Mouse (Mus musculus) forebrain, embryonic 11.5 days (tissue): ENCODE measurements around the gene Eci1. TPM values are rescaled to one million over a fixed set of nuclear protein-coding genes. Genes with fewer than 3 reads are reported as not detected.
A peak's percentile ranks its signal among the peaks of the same experiment; 100 is the strongest.

Experiments
- ATAC-seq: fragments of 200-750 bp; cut with Nextera tagmentation; replicated peaks from 2 replicates; pipeline ENCODE4 v1.8.0; 2017; ENCODE audit warnings: moderate TSS enrichment; ENCODE audit not compliant: low FRiP score
- DNase-seq: peaks from one replicate; pipeline ENCODE4 v3.0.0-alpha.2; 2017; ENCODE audit warnings: low spot score
- H3K27ac ChIP-seq: fragments of 300-500 bp; sonication (generic); 2 replicates; pipeline ENCODE4 v1.5.1; 2014; ENCODE audit warnings: low read depth, low read length
- H3K27me3 ChIP-seq: fragments of 300-500 bp; sonication (generic); 2 replicates; pipeline ENCODE4 v1.6.1; 2014; ENCODE audit warnings: mild to moderate bottlenecking, low read length, mixed read lengths; ENCODE audit not compliant: control insufficient read depth, insufficient read depth
- H3K36me3 ChIP-seq: fragments of 300-500 bp; sonication (generic); 2 replicates; pipeline ENCODE4 v1.6.1; 2014; ENCODE audit warnings: mild to moderate bottlenecking, low read length, moderate library complexity, mixed read lengths; ENCODE audit not compliant: control insufficient read depth, insufficient read depth
- H3K4me1 ChIP-seq: fragments of 300-500 bp; sonication (generic); replicated peaks from 2 replicates; pipeline ENCODE4 v1.6.1; 2014; ENCODE audit warnings: low read length, mixed read lengths; ENCODE audit not compliant: control insufficient read depth, insufficient read depth
- H3K4me2 ChIP-seq: fragments of 300-500 bp; sonication (generic); 2 replicates; pipeline ENCODE4 v1.6.1; 2014; ENCODE audit warnings: low read depth, mild to moderate bottlenecking, low read length, moderate library complexity, mixed read lengths; ENCODE audit not compliant: severe bottlenecking
- H3K4me3 ChIP-seq: fragments of 300-500 bp; sonication (generic); 2 replicates; pipeline ENCODE4 v1.5.1; 2014; ENCODE audit warnings: low read depth, low read length
- H3K9ac ChIP-seq: fragments of 300-500 bp; sonication (generic); 2 replicates; pipeline ENCODE4 v1.6.1; 2014; ENCODE audit warnings: low read length
- H3K9me3 ChIP-seq: fragments of 300-500 bp; sonication (generic); 2 replicates; pipeline ENCODE4 v1.6.1; 2016; ENCODE audit warnings: low read length, mixed read lengths; ENCODE audit not compliant: control insufficient read depth
- WGBS: fragments of 180-500 bp; shearing (Covaris S2); extraction: QIAGEN DNeasy Blood & Tissue Kit; methylation state at CpG from one replicate; pipeline ENCODE4 v1.1.7; 2014; 5-methylcytosine and 5-hydroxymethylcytosine counted together
- polyA plus RNA-seq: library from polyadenylated mRNA; unstranded; fragments of >200 nt; fragmentation: Nextera tagmentation; extraction: Ambion mirVana; gene quantifications from 2 replicates; pipeline ENCODE4 v1.2.1, GENCODE M21; 2014

Eci1 gene
- polyA plus RNA-seq, 1 experiment from 2014 or later, result 68.7 TPM

DNA sequence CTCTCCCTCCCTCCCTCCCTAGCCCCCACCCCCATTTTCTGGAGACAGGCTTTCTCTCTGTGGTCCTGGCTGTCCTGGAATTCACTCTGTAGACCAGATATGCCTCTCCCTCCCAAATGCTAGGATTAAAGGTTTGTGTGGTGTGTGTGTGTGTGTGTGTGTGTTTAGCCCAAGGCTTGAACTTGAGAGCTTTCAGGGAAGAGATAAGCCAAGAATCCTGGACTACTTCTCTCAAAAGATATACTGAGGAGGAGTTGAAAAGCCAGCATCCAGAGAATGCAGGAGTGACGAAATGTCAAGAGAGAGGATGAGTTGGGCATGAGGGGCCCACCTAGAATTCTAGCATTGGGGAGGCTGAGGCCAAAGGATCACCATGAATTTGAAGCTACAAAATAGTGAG lies 36.5 kb downstream of the Eci1 start:
- no peak for ATAC-seq

DNA sequence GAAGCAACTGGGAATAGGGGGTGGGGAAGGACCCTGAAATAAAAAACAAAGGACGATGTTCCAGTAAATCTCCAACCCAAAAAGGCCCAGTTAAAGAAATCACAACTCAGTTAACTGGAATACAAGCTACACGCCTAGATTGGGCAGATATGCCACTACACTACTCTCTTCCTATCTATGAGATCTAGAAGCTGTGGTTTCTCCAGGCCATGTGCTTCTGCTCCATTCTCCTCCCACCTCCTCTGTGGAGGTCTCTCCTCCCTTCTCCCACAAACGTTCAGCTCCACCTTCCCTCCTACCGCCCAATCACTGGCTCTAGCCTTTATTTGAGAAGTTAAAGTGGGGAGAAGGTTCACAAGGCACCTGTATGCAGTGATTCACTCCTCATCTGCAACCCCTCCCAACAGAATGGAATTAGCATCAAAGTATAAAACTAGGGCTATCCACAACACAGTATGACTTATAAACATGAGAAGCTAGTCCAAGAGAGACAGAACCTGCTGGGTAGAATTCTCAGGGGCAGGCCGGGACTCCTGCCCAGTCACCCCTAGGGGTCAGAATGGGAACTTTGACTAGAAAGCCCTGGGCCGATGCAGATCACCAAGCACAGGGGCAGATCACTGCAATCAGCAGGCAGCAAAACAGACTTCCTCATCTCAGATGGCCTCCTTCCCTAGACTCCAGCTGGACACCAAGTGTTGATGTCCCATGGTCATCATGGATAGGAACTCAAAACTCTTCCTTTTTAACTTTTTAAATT lies 37.1 kb downstream of the Eci1 start:
- Histone ChIP-seq H3K9me3 (no peaks in the 10 kb centered on the region), H3K36me3 (no peaks in the 10 kb centered on the region), H3K9ac (no peak overlapping the region), H3K4me3 (no peak overlapping the region), H3K27ac (no peak overlapping the region), H3K4me2 (no peak overlapping the region), H3K27me3 (no peaks in the 10 kb centered on the region), H3K4me1 (no peaks in the 10 kb centered on the region)
- ATAC-seq, result no peak
- 56% methylated on average over 6 of the region's 6 CpGs for WGBS
- DNase-seq, result no peak

More for the DNA sequence above, 36.5 kb downstream of the Eci1 start:
- H3K27ac ChIP-seq, result no peak overlapping the region
- no peak for DNase-seq
- H3K4me3 ChIP-seq, result no peak overlapping the region
- no peaks in the 10 kb centered on the region for H3K9me3 ChIP-seq
- no peaks in the 10 kb centered on the region for H3K36me3 ChIP-seq
- no peaks in the 10 kb centered on the region for H3K27me3 ChIP-seq
- WGBS, result 85% methylated on average over 1 of the region's 1 CpGs
- no peaks in the 10 kb centered on the region for H3K4me1 ChIP-seq
- H3K4me2 ChIP-seq, result no peak overlapping the region
- H3K9ac ChIP-seq, result no peak overlapping the region

DNA sequence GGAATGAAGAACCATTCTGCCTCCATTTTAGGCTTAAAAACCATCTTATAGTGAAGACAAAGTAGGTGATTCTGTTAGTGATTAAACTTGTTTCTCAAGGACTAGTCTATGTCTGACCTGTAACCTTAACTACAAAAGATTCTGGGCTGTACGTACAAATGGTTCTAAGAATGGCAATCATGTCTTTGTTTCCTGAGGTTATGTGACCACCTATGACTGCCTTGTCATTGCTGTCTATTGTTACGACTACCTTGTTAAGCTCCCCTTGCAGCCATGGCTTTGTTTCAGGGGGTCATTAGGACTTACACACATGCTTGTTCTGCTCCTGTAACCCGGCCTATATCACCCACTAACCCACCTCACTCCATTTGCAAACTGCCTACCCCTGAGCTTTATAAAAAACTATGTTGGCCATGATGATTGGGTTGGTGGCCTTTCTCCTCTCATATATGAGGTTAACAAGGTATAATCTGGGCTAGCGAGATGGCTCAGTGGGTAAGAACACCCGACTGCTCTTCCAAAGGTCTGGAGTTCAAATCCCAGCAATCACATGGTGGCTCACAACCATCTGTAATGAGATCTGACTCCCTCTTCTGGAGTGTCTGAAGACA lies 42.3 kb downstream of the Eci1 start:
- no peaks in the 10 kb centered on the region for H3K36me3 ChIP-seq
- H3K9me3 ChIP-seq, result no peaks in the 10 kb centered on the region
- H3K4me3 ChIP-seq, result no peak overlapping the region
- peak; percentile 41 for DNase-seq
- no peak overlapping the region for H3K27ac ChIP-seq
- no peaks in the 10 kb centered on the region for H3K27me3 ChIP-seq
- H3K9ac ChIP-seq, result no peak overlapping the region
- ATAC-seq, result no peak
- 88% methylated on average over 5 of the region's 5 CpGs for WGBS
- no peak overlapping the region for H3K4me2 ChIP-seq
- peaks cover 9% of the 10 kb centered on the region; the same call in 1 of the 2 replicates for H3K4me1 ChIP-seq

DNA sequence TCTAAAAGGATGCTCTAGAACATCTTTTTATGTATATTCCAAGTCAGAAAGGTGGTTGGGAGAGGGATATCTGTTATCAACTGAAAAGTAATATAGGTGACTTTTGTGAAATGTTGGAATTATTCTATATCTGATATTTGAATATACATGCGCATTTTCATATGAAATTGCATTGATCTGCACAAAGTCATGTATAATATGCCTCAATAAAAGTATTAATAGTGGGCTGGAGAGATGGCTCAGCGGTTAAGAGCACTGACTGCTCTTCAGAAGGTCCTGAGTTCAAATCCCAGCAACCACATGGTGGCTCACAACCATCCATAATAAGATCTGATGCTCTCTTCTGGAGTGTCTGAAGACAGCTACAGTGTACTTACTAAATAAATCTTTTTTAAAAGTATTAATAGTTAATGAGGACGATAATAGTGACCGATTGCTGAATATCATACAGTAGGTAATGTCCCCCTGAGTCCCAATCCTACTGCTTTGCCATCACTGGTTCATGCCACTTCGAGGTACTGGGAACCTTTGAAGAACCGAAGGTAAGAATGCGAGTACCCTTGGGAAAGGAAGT lies 43.0 kb downstream of the Eci1 start:
- Histone ChIP-seq H3K4me1 (peaks cover 9% of the 10 kb centered on the region; the same call in 1 of the 2 replicates), H3K36me3 (no peaks in the 10 kb centered on the region), H3K4me3 (peak overlapping the region; percentile 90), H3K27ac (peak overlapping the region; percentile 78), H3K27me3 (no peaks in the 10 kb centered on the region), H3K9ac (peak overlapping the region; percentile 85), H3K9me3 (no peaks in the 10 kb centered on the region), H3K4me2 (peak overlapping the region; percentile 98)
- DNase-seq, result no peak
- WGBS, result 17% methylated on average over 7 of the region's 7 CpGs
- no peak for ATAC-seq

DNA sequence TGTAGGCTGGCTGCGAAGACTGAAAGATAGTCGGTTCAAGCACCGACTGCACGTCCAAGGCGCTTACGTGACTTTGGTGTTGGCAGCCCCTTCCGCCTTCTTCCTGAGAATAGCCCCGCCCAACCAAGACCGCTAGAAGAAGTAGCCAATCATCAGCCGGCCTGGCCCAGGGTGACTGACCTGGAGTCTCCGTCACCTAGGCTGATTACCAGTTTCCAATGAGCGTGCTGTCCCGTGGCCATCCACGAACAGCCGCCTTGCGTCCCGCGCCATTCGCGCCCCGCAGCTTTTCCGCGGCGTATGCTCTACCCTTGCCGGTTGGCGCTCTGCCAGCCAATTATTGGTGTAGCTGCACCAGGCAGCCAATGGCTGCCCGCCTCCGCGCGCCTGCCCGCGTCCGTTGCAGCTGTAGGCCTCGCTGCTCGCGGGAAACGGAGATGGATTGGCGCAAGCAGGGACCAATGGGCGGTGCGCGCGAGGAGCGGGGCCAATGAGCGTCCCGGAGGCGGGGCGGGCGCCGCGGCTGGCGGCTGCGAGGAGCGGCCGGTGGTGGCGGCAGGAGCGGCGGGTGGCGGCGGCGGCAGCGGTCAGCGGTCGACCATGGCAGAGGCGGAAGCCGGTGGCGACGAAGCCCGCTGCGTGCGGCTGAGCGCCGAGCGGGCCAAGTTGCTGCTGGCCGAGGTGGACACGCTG lies 43.6 kb downstream of the Eci1 start, which contains the start of the genes E4f1 and Pgp:
TSS of gene E4f1 (minus strand) at position 404 of the 693 bp plus-strand sequence.
TSS of gene Pgp (plus strand) at position 483 of the 693 bp plus-strand sequence.
- H3K9me3 ChIP-seq, result no peaks in the 10 kb centered on the region
- peak within 1 kb of the TSS; percentile 85 for H3K9ac ChIP-seq
- no peaks in the 10 kb centered on the region for H3K36me3 ChIP-seq
- ATAC-seq (peak; percentile 97), DNase-seq (peak; percentile 99)
- peak within 1 kb of the TSS; percentile 78 for H3K27ac ChIP-seq
- peaks cover 9% of the 10 kb centered on the region; the same call in 1 of the 2 replicates for H3K4me1 ChIP-seq
- peak within 1 kb of the TSS; percentile 98 for H3K4me2 ChIP-seq
- H3K4me3 ChIP-seq, result peak within 1 kb of the TSS; percentile 90
- H3K27me3 ChIP-seq, result no peaks in the 10 kb centered on the region
- WGBS, result under 1% methylated on average over 60 of the region's 75 CpGs

DNA sequence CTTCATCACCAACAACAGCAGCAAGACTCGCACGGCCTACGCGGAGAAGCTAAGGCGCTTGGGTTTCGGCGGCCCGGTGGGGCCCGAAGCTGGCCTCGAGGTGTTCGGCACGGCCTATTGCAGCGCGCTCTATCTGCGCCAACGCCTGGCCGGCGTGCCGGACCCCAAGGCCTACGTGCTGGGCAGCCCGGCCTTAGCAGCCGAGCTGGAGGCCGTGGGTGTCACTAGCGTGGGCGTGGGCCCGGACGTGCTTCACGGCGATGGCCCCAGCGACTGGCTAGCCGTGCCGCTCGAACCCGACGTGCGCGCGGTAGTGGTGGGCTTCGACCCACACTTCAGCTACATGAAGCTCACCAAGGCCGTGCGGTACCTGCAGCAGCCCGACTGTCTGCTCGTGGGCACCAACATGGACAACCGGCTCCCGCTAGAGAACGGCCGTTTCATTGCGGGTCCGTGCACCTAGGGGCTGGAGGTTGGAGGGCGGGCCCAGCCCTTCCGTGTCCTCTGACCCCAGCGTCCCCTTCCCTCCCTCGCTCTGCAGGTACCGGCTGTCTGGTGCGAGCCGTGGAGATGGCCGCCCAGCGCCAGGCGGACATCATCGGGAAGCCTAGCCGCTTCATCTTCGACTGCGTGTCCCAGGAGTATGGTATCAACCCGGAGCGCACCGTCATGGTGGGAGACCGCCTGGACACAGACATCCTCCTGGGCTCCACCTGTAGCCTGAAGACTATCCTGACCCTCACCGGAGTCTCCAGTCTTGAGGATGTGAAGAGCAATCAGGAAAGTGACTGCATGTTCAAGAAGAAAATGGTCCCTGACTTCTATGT lies 44.5 kb downstream of the Eci1 start:
- 2% methylated on average over 66 of the region's 68 CpGs for WGBS
- Histone ChIP-seq H3K27ac (peak overlapping the region; percentile 43), H3K4me3 (peak overlapping the region; percentile 90), H3K36me3 (no peaks in the 10 kb centered on the region; the same call in 1 of the 2 replicates), H3K9me3 (no peaks in the 10 kb centered on the region), H3K4me2 (peak overlapping the region; percentile 98), H3K4me1 (peaks cover 9% of the 10 kb centered on the region; the same call in 1 of the 2 replicates), H3K9ac (peak overlapping the region; percentile 85), H3K27me3 (no peaks in the 10 kb centered on the region)
- DNase-seq (peak; percentile 75), ATAC-seq (peak; percentile 36)

DNA sequence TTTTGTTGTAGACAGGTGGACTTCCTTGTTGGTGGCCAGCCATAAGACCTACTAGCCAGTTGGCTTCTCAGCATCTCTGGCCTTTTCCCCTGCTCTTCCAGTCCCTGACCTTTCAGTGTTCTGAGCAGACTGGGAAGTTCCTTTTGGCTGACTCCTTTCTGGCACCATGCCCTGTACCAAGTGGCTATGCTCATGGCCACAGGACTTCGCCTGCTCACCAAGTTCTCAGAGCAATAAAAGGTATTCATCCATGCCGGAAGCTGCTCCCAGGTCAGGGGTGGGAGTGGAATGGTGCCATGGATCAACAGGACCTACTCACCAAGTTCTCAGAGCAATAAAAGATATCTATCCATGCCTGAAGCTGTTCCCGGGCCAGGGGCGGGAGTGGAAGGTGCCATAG lies 46.1 kb downstream of the Eci1 start:
- Histone ChIP-seq H3K4me3 (peak overlapping the region; percentile 90; the same call in 1 of the 2 replicates), H3K9me3 (no peaks in the 10 kb centered on the region), H3K9ac (no peak overlapping the region), H3K27me3 (no peaks in the 10 kb centered on the region), H3K36me3 (peaks cover 5% of the 10 kb centered on the region; the same call in 1 of the 2 replicates), H3K4me2 (peak overlapping the region; percentile 98; the same call in 1 of the 2 replicates), H3K4me1 (peaks cover 9% of the 10 kb centered on the region; the same call in 1 of the 2 replicates), H3K27ac (no peak overlapping the region)
- ATAC-seq, result no peak
- WGBS, result 87% methylated on average over 4 of the region's 4 CpGs
- DNase-seq, result no peak
